Mouse (Mus musculus): ENCODE measurements around the gene Cttnbp2.

The Cttnbp2 gene

GRCm38 (mm10) chr6:18514480-18515352 lies at the start of gene Cttnbp2:
Cttnbp2 (minus strand) TSS chr6:18514843.
- in situ Hi-C loops (cut with MboI; ENCODE audit: low pct_unique_long_range_greater_than_20kb in 1 of 2, low sequenced_read_pairs in 2 of 2, unreplicated experiment in 1 of 2) = no loop called here

GRCm38 (mm10) chr6:18559019-18559418 lies 44.4 kb upstream of the Cttnbp2 start:
- in situ Hi-C loops (cut with MboI; ENCODE audit: low pct_unique_long_range_greater_than_20kb in 1 of 2, low sequenced_read_pairs in 2 of 2, unreplicated experiment in 1 of 2) = no loop called here

- in situ Hi-C loops (cut with MboI; ENCODE audit: low pct_unique_long_range_greater_than_20kb in 1 of 2, low sequenced_read_pairs in 2 of 2, unreplicated experiment in 1 of 2) = no loop called here
Measured at GRCm38 (mm10) chr6:18547516-18548465, 33.1 kb upstream of the Cttnbp2 start.

- in situ Hi-C loops (cut with MboI; ENCODE audit: low pct_unique_long_range_greater_than_20kb in 1 of 2, low sequenced_read_pairs in 2 of 2, unreplicated experiment in 1 of 2) = no loop called here
Measured at GRCm38 (mm10) chr6:18543878-18544277, 29.2 kb upstream of the Cttnbp2 start.

- in situ Hi-C loops (cut with MboI; ENCODE audit: low pct_unique_long_range_greater_than_20kb in 1 of 2, low sequenced_read_pairs in 2 of 2, unreplicated experiment in 1 of 2) = no loop called here
Measured at GRCm38 (mm10) chr6:18540396-18540795, 25.8 kb upstream of the Cttnbp2 start.

- in situ Hi-C loops (cut with MboI; ENCODE audit: low pct_unique_long_range_greater_than_20kb in 1 of 2, low sequenced_read_pairs in 2 of 2, unreplicated experiment in 1 of 2) = no loop called here
Measured at GRCm38 (mm10) chr6:18530394-18530793, 15.8 kb upstream of the Cttnbp2 start.

- in situ Hi-C loops (cut with MboI; ENCODE audit: low pct_unique_long_range_greater_than_20kb in 1 of 2, low sequenced_read_pairs in 2 of 2, unreplicated experiment in 1 of 2) = no loop called here
Measured at GRCm38 (mm10) chr6:18517626-18518025, 3.0 kb upstream of the Cttnbp2 start.

GRCm38 (mm10) chr6:18513611-18514473 lies 801 bp downstream of the Cttnbp2 start:
- in situ Hi-C loops (cut with MboI; ENCODE audit: low pct_unique_long_range_greater_than_20kb in 1 of 2, low sequenced_read_pairs in 2 of 2, unreplicated experiment in 1 of 2) = no loop called here

- in situ Hi-C loops (cut with MboI; ENCODE audit: low pct_unique_long_range_greater_than_20kb in 1 of 2, low sequenced_read_pairs in 2 of 2, unreplicated experiment in 1 of 2) = no loop called here
Measured at GRCm38 (mm10) chr6:18511886-18512285, 2.8 kb downstream of the Cttnbp2 start.

GRCm38 (mm10) chr6:18508036-18508435 lies 6.6 kb downstream of the Cttnbp2 start:
- in situ Hi-C loops (cut with MboI; ENCODE audit: low pct_unique_long_range_greater_than_20kb in 1 of 2, low sequenced_read_pairs in 2 of 2, unreplicated experiment in 1 of 2) = no loop called here

- in situ Hi-C loops (cut with MboI; ENCODE audit: low pct_unique_long_range_greater_than_20kb in 1 of 2, low sequenced_read_pairs in 2 of 2, unreplicated experiment in 1 of 2) = no loop called here
Measured at GRCm38 (mm10) chr6:18499833-18500232, 14.8 kb downstream of the Cttnbp2 start.

- in situ Hi-C loops (cut with MboI; ENCODE audit: low pct_unique_long_range_greater_than_20kb in 1 of 2, low sequenced_read_pairs in 2 of 2, unreplicated experiment in 1 of 2) = no loop called here
Measured at GRCm38 (mm10) chr6:18492977-18493376, 21.7 kb downstream of the Cttnbp2 start.

GRCm38 (mm10) chr6:18492248-18492901 lies 22.3 kb downstream of the Cttnbp2 start:
- in situ Hi-C loops (cut with MboI; ENCODE audit: low pct_unique_long_range_greater_than_20kb in 1 of 2, low sequenced_read_pairs in 2 of 2, unreplicated experiment in 1 of 2) = no loop called here

GRCm38 (mm10) chr6:18485087-18485486 lies 29.6 kb downstream of the Cttnbp2 start:
- in situ Hi-C loops (cut with MboI; ENCODE audit: low pct_unique_long_range_greater_than_20kb in 1 of 2, low sequenced_read_pairs in 2 of 2, unreplicated experiment in 1 of 2) = no loop called here

- in situ Hi-C loops (cut with MboI; ENCODE audit: low pct_unique_long_range_greater_than_20kb in 1 of 2, low sequenced_read_pairs in 2 of 2, unreplicated experiment in 1 of 2) = no loop called here
Measured at GRCm38 (mm10) chr6:18484061-18484460, 30.6 kb downstream of the Cttnbp2 start.

GRCm38 (mm10) chr6:18482546-18482945 lies 32.1 kb downstream of the Cttnbp2 start:
- in situ Hi-C loops (cut with MboI; ENCODE audit: low pct_unique_long_range_greater_than_20kb in 1 of 2, low sequenced_read_pairs in 2 of 2, unreplicated experiment in 1 of 2) = no loop called here

GRCm38 (mm10) chr6:18481781-18482180 lies 32.9 kb downstream of the Cttnbp2 start:
- in situ Hi-C loops (cut with MboI; ENCODE audit: low pct_unique_long_range_greater_than_20kb in 1 of 2, low sequenced_read_pairs in 2 of 2, unreplicated experiment in 1 of 2) = no loop called here

Data from mouse embryonic stem cell (cell line).